Mouse (Mus musculus) heart, postnatal 0 days (tissue): ENCODE data around the gene Foxp4.

Experiments
- CTCF ChIP-seq: IDR thresholded peaks from 2 replicates; pipeline ENCODE4 v1.5.1; 2016; ENCODE audit warnings: antibody characterized with exemption, control low read depth, low read depth
- EP300 ChIP-seq: IDR thresholded peaks from 2 replicates; pipeline ENCODE4 v1.6.1; 2016; ENCODE audit warnings: antibody characterized with exemption, low read depth

DNA sequence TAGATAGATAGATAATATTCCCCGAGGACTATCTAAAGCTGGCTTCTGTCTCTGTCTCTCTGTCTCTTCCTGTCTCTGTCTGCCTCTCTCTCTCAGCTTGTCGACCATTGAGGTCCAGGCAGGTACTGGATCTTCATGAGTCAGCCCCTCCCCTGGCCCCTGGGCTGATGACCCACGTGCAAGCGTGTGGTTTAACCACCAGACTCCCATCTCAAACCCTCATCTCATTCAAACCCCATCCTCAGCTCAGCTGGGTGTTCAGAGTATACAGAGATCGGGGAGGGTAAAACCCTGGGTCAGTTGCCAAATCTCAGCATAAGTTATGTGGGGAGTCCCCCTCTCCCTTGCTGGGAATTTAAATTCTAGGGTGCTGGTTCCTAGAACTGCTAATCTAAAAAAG is 24.3 kb upstream of the Foxp4 start:
- TF ChIP-seq CTCF (no peak), EP300 (no peak)
